Mouse (Mus musculus) liver, postnatal 0 days (tissue): ENCODE results near the gene Pde10a.

Experiments used
- CTCF ChIP-seq: sonication (generic); IDR thresholded peaks from 2 replicates; pipeline ENCODE4 v1.5.1; 2016; ENCODE audit warnings: antibody characterized with exemption, low read depth
- EP300 ChIP-seq: IDR thresholded peaks from 2 replicates; pipeline ENCODE4 v1.6.1; 2016; ENCODE audit warnings: antibody characterized with exemption, low read depth, mild to moderate bottlenecking

DNA sequence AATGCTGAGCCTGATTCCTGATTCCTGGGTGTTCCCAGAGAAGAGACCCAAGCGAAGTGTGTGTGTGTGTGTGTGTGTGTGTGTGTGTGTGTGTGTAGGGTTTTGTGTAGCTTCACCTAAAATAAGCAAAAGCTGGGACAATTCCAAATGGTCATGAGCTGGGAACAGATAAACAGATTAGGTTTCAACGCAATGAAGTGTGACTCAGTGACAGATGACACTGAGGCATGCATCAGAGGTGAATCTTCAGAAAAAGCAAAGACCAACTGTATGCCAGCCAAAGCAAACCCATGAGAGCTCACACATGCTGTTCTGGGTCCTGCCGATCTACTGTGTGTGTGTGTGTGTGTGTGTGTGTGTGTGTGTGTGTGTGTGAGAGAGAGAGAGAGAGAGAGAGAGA, 40.9 kb upstream of the Pde10a start:
- TF ChIP-seq CTCF, result no peak
- TF ChIP-seq EP300, result no peak
